Mouse (Mus musculus) forebrain, embryonic 14.5 days (tissue): ENCODE measurements around the gene Gm49721. TPM values are rescaled to one million over a fixed set of nuclear protein-coding genes. Genes with fewer than 3 reads are reported as not detected.
A peak's percentile ranks its signal among the peaks of the same experiment; 100 is the strongest.
"Not testable (repeated sequence)": the region's sequence is repeated elsewhere in the genome, so short reads cannot be mapped to it uniquely, and the experiment has no call there.

ENCODE experiments used
- ATAC-seq: fragments of 200-750 bp; cut with Nextera tagmentation; 2 replicates; pipeline ENCODE4 v1.8.0; 2017; ENCODE audit warnings: mild to moderate bottlenecking, moderate library complexity
- DNase-seq: peaks from one replicate; pipeline ENCODE4 v3.0.0-alpha.2; 2015; ENCODE audit warnings: low spot score
- H3K27ac ChIP-seq: fragments of 300-500 bp; sonication (generic); 2 replicates; pipeline ENCODE4 v1.5.1; 2014; ENCODE audit warnings: low read depth, mild to moderate bottlenecking, control low read depth, low read length, moderate library complexity
- H3K27me3 ChIP-seq: fragments of 300-500 bp; sonication (generic); replicated peaks from 2 replicates; pipeline ENCODE4 v1.6.1; 2014; ENCODE audit warnings: low read length, control low read depth, mixed read lengths; ENCODE audit not compliant: control insufficient read depth, insufficient read depth
- H3K36me3 ChIP-seq: fragments of 300-500 bp; sonication (generic); 2 replicates; pipeline ENCODE4 v1.6.1; 2014; ENCODE audit warnings: low read length, control low read depth; ENCODE audit not compliant: control insufficient read depth, insufficient read depth
- H3K4me1 ChIP-seq: fragments of 300-500 bp; sonication (generic); 2 replicates; pipeline ENCODE4 v1.6.1; 2014; ENCODE audit warnings: antibody characterized with exemption, low read length, control low read depth; ENCODE audit not compliant: control insufficient read depth, insufficient read depth
- H3K4me2 ChIP-seq: fragments of 300-500 bp; sonication (generic); 2 replicates; pipeline ENCODE4 v1.6.1; 2014; ENCODE audit warnings: mild to moderate bottlenecking, control low read depth, low read length
- H3K4me3 ChIP-seq: fragments of 300-500 bp; sonication (generic); 2 replicates; pipeline ENCODE4 v1.5.1; 2014; ENCODE audit warnings: low read depth, low read length, control low read depth
- H3K9ac ChIP-seq: fragments of 300-500 bp; sonication (generic); 2 replicates; pipeline ENCODE4 v1.6.1; 2014; ENCODE audit warnings: mild to moderate bottlenecking, low read length, control low read depth, moderate library complexity
- H3K9me3 ChIP-seq: fragments of 300-500 bp; sonication (generic); replicated peaks from 2 replicates; pipeline ENCODE4 v1.6.1; 2016; ENCODE audit warnings: low read length, control low read depth, mixed read lengths; ENCODE audit not compliant: control insufficient read depth
- WGBS: fragments of 180-500 bp; shearing (Covaris S2); extraction: QIAGEN DNeasy Blood & Tissue Kit; methylation state at CpG from one replicate; pipeline ENCODE4 v1.1.7; 2014; 5-methylcytosine and 5-hydroxymethylcytosine counted together
- polyA plus RNA-seq: library from polyadenylated mRNA; unstranded; fragments of >200 nt; fragmentation: Nextera tagmentation; extraction: Ambion mirVana; gene quantifications from 2 replicates; pipeline ENCODE4 v1.2.1, GENCODE M21; 2014

Gm49721 gene
- 0.40 TPM in 1 of 2 replicates, not detected in the other for polyA plus RNA-seq

DNA sequence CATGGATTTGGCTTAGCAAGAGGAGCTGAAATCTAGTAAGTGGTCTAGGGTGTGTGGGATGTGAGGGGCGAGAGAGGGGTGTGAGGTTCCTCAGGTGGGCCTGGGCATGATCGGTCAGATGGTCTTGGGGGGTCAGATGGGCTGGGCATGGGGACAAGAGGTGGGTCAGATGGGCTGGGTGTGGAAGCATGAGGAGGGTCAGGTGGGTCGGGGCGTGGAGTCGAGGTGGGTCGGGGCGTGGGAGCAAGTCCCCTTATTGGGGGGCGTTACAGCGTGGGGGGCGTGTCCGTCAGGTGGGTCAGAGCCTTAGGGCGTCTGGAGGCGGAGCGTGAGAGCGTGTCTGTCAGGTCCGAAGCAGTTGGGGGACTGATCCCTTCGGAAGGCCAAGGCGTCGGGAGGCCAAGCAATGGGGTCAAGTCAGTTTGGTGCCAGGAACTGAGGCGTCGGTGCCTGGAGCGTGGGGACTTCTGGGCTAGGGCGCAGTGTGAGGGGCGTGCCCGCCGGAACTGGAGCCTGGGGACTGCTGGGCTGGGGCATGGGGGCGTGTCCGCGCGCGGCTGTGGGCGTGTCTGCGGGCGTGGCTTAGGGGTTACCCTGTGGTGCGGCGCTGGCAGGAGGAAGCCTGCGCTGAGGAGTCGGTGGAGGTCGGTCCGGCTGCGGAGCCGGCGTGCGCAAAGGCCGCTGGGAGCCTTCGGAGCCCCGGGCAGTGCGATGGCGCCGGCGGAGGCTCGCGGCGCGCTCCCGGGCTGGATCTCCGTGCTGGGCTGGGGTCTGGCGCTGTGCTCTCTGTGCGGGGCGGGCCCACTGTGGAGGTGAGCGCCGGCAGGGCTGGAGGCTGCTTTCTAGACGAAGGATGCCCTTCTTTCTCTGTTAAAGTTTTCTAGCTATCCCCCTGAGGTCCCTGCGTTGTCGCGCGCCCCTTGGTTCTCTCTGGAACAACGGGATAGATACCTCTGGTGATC is at the start of gene Gm49721:
Gm49721 (plus strand) TSS at position 618 of the 962 bp plus-strand sequence.
- peak within 1 kb of the TSS; percentile 41 for H3K4me3 ChIP-seq
- H3K4me2 ChIP-seq, result peak within 1 kb of the TSS; percentile 50
- H3K27ac ChIP-seq, H3K4me1 ChIP-seq, H3K36me3 ChIP-seq, H3K27me3 ChIP-seq, H3K9me3 ChIP-seq: not testable (repeated sequence)
- peak within 1 kb of the TSS; percentile 59 for H3K9ac ChIP-seq
- 1% methylated on average over 37 of the region's 68 CpGs for WGBS
- DNase-seq (peak; percentile 17), ATAC-seq (peak; percentile 99)

DNA sequence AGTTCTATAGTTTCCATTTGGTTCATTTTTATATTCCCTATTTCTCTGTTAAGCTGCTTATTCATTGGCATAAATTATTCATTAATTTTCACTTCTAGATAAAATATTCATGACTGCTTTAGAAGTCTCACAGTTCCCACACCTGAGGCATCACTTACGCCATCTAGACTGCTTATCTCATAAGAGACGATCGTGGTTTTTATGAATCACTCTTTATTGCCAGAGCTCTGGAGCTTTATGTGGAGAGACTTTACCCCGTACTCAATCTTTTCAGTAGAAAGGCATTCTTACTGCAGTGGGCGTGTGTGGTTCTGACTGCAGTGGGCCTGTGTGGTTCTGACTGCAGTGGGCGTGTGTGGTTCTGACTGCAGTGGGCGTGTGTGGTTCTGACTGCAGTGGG is 47.1 kb upstream of the Gm49721 start:
- not testable (repeated sequence) for DNase-seq, ATAC-seq, H3K27me3 ChIP-seq, H3K4me1 ChIP-seq, H3K4me2 ChIP-seq, H3K27ac ChIP-seq, H3K4me3 ChIP-seq, H3K9ac ChIP-seq, H3K9me3 ChIP-seq, H3K36me3 ChIP-seq
- WGBS, result 91% methylated on average over 6 of the region's 7 CpGs

DNA sequence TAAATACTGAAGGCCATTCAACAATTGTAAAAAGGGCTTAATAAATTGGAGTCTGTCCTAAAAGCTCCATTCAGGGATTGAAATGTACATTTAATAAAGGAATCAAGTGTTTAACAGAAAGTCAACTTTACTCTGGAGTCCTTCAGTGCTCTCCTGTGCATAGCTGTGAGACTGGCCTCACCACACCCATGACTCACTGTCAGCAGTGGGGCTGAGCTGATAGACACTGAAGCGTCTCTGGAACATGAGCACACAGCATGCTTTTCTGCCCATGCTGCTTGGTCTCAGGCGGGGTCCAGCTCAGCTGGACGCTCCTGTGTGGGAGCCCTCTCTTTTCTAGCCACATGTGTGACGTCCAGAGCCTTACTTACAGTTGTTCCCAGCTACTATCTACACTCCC is 36.1 kb upstream of the Gm49721 start:
- not testable (repeated sequence) for H3K9ac ChIP-seq, H3K4me1 ChIP-seq, ATAC-seq, H3K4me3 ChIP-seq, H3K9me3 ChIP-seq, DNase-seq, H3K36me3 ChIP-seq, H3K4me2 ChIP-seq, H3K27me3 ChIP-seq, H3K27ac ChIP-seq
- WGBS, result no CpG with 5 or more reads among the region's 4 CpGs

DNA sequence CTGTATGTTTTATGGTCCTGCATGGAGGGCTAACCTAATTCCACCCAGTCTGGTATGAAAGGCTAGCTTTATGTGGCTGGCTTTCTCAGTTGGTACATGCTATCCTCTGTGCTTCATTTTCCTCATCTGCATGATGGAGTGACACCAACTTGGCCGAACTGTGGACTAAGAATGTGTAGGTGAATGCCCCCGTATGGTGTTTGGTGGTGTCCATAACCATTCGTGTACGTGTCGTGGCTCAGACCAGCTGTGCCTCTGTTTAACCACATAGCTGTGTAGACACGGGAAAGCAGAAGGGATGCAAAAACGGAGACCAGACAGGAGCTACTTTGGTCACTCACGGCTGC is 31.1 kb upstream of the Gm49721 start:
- H3K9me3 ChIP-seq, H3K4me1 ChIP-seq, H3K27me3 ChIP-seq, ATAC-seq, H3K9ac ChIP-seq, H3K36me3 ChIP-seq, H3K27ac ChIP-seq, DNase-seq: not testable (repeated sequence)
- Histone ChIP-seq H3K4me3 (peak overlapping the region; percentile 46), H3K4me2 (peak overlapping the region; percentile 57)
- WGBS, result no CpG with 5 or more reads among the region's 8 CpGs

DNA sequence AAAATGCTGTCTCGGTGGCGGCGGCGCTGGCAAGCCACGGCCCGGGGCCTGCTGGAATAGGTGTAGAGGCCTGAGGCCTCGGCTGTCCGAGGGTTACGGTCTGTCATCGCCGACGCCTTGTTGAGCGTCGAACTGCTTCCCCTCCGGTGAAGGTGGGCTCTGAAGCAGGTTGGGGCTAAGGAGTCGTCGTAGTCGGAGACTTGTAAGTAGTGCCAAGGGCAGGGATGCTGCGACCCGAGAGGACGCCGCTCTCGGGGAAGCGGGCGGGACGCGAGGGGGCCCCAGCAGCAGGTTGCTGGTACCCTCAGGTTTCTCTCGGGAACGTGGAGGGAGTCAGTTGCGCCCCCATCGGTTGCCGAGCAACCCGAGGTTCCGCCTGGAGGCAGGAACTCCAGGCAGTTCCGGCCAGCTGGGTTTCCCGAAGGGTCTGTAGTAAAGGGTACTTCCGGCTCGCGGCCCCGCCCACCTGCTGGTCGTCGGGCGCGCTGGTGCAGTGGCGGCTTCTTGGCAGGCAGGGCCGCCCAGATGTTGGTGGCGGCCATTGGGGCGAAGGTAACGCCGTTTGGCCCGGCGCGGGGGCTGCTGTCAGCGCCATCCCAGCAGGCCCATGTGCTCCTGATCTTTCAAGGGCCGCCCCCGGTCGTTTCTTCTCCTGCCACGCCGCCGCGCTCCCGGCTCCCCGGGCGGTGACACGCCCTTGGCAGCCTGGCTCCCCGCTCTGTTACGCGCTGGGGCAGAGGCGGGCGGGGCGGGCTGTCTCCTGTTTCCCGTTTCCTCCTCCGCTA is 30.5 kb upstream of the Gm49721 start, which contains the start of gene Rsph3b:
Rsph3b (minus strand) TSS at position 699 of the 785 bp plus-strand sequence.
- peak; percentile 98 for ATAC-seq
- Histone ChIP-seq H3K4me3 (peak within 1 kb of the TSS; percentile 46), H3K4me2 (peak within 1 kb of the TSS; percentile 57), H3K9ac (peak within 1 kb of the TSS; percentile 62), H3K27ac (peak within 1 kb of the TSS; percentile 65; the same call in 1 of the 2 replicates)
- H3K36me3 ChIP-seq, H3K9me3 ChIP-seq, H3K27me3 ChIP-seq, H3K4me1 ChIP-seq: not testable (repeated sequence)
- peak; percentile 93 for DNase-seq
- under 1% methylated on average over 66 of the region's 73 CpGs for WGBS

DNA sequence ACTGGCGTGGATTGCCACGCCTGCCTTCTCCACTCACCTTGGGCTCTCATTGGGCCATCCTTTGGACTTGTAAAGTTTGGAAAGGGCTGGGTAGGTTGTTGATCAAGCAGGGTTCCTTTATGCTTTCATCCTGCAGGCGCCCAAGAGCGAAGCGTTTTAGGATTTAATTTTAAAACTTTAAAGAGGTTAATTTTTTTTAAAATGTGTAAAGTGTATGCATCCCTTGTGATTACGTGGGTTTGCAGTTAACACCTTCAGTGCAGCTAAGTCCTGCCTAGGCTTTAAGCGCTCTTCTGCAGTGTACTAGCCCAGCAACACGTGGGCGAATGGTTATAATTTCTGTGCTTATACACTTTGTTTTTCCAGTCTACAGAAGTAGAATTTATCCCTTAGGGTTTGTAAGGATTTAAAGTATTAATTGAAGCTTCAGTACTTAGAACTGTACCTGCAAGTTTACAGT is 29.9 kb upstream of the Gm49721 start:
- DNase-seq (peak; percentile 4), ATAC-seq (peak; percentile 33)
- 14% methylated on average over 9 of the region's 9 CpGs for WGBS
- H3K9ac ChIP-seq, result peak overlapping the region; percentile 62
- H3K4me1 ChIP-seq, H3K27ac ChIP-seq, H3K27me3 ChIP-seq, H3K36me3 ChIP-seq, H3K9me3 ChIP-seq: not testable (repeated sequence)
- H3K4me2 ChIP-seq, result peak overlapping the region; percentile 57
- peak overlapping the region; percentile 46 for H3K4me3 ChIP-seq

DNA sequence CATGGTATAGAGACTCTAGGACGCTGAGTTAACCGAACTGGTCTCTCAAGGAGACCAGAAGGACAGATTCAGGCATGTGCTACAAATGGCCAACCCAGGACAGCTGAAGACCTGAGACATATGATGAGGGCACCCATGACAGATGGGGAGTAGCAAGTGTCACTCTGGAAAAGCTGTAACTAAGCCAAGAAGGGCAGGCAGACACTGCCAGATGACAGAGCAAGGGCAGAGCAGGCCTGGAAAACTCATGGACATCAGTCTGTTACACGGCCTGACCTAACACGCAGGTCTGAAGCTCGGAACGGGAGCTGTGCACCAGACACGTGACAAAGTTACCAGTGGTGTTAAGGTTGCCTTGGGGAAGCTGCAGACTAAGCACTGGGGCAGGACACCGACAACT is 19.8 kb upstream of the Gm49721 start:
- H3K4me1 ChIP-seq, H3K4me2 ChIP-seq, H3K27me3 ChIP-seq, H3K27ac ChIP-seq, DNase-seq, H3K9me3 ChIP-seq, H3K9ac ChIP-seq, H3K36me3 ChIP-seq, ATAC-seq, H3K4me3 ChIP-seq: not testable (repeated sequence)
- 94% methylated on average over 5 of the region's 8 CpGs for WGBS

DNA sequence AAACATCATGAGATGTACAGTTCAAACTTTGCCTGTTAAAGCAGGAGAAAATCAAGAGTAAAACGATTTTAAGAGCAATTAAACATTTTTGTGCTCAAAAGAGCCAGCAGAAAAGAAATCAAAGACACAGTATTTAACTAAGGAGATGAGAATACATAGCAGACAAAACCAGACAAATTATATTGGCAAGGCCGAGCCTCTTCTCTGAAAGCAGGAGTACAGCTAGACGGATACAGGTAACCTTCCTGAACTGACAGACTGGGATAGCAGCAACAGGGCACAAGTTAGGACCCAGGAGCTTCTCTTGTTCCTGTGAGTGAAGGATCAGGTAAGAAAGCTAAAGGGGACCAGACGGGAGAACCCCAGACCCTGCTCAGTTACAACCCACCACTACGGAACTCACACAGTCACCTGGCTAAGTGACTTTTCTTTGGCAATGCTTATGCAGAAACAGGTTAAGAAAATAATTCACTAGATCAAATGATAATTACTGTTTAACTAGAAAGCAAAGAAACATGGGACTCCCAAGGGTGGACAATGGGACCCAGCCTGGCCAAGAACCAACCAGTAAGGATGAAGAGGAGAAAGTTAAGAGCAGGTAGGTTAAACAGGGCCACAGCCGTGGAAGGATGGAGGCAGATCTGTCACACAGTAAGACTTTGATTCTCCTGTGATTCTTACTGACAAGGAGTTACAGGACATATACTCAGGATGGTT is 19.0 kb upstream of the Gm49721 start:
- not testable (repeated sequence) for DNase-seq, H3K9me3 ChIP-seq, H3K36me3 ChIP-seq, ATAC-seq, H3K4me3 ChIP-seq, H3K27me3 ChIP-seq, H3K27ac ChIP-seq, H3K9ac ChIP-seq, H3K4me1 ChIP-seq
- 53% methylated on average over 5 of the region's 6 CpGs for WGBS
- H3K4me2 ChIP-seq, result peak overlapping the region; percentile 42
